8 mouse cellular contexts compared by ENCODE assay signal in genomic region chr4:59804754-59805153, GRCm38 (mm10). TPM values are rescaled to one million over a fixed set of nuclear protein-coding genes. Genes with fewer than 3 reads are reported as not detected.
DNase-seq lines count a peak whose midpoint lies in the region; ATAC-seq and TF ChIP-seq lines count a peak whose summit lies in the region.

No protein-coding gene starts in this region.

- H3K4me2 ChIP-seq in heart, embryonic 15.5 days = peak overlapping the region; percentile 94
- peak overlapping the region; percentile 76 for H3K4me2 ChIP-seq in hindbrain, embryonic 14.5 days (replicated peaks)
- H3K4me2 ChIP-seq in midbrain, embryonic 12.5 days (replicated peaks) = peak overlapping the region; percentile 97

- no peak for DNase-seq in heart, adult 9 months (ENCODE audit: low spot score in 2 of 2)
- DNase-seq in hindbrain, embryonic 14.5 days (ENCODE audit: low spot score) = no peak
- no peak for DNase-seq in cerebellum, postnatal 25 days
- DNase-seq in gastrocnemius, postnatal 25 days = no peak
- no peak for DNase-seq in adrenal gland, adult (ENCODE audit: inconsistent age in 2 of 2, low spot score in 1 of 2)

- no peaks in the 10 kb centered on the region for H3K27me3 ChIP-seq in heart, embryonic 15.5 days
- H3K27me3 ChIP-seq in hindbrain, embryonic 14.5 days (ENCODE audit: control insufficient read depth, insufficient read depth, low read length) = no peaks in the 10 kb centered on the region
- H3K27me3 ChIP-seq in midbrain, embryonic 12.5 days = peaks cover 3% of the 10 kb centered on the region; the same call in 1 of the 2 replicates

- H3K4me3 ChIP-seq in heart, embryonic 15.5 days = peak overlapping the region; percentile 95
- H3K4me3 ChIP-seq in bone marrow, adult 2 months (replicated peaks; ENCODE audit: control insufficient read depth, low read depth, low read length) = no peak overlapping the region
- H3K4me3 ChIP-seq in hindbrain, embryonic 14.5 days (replicated peaks; ENCODE audit: low read length) = peak overlapping the region; percentile 66
- H3K4me3 ChIP-seq in midbrain, embryonic 12.5 days = peak overlapping the region; percentile 96

- 67% methylated on average over 1 of the region's 1 CpGs for WGBS in heart, embryonic 15.5 days
- 42% methylated on average over 1 of the region's 1 CpGs for WGBS in bone marrow, adult 2 months
- 78% methylated on average over 1 of the region's 1 CpGs for WGBS in hindbrain, embryonic 14.5 days
- WGBS in midbrain, embryonic 12.5 days = 65% methylated on average over 1 of the region's 1 CpGs

- no peaks in the 10 kb centered on the region for H3K36me3 ChIP-seq in heart, embryonic 15.5 days
- H3K36me3 ChIP-seq in hindbrain, embryonic 14.5 days (replicated peaks; ENCODE audit: control insufficient read depth, insufficient read depth) = no peaks in the 10 kb centered on the region
- no peaks in the 10 kb centered on the region for H3K36me3 ChIP-seq in midbrain, embryonic 12.5 days

- TF ChIP-seq POLR2A in bone marrow, adult 2 months (IDR thresholded peaks at IDR 0.05; ENCODE audit: borderline replicate concordance, control insufficient read depth, low read depth, low read length) = no peak

- TF ChIP-seq CTCF in bone marrow, adult 2 months (IDR thresholded peaks at IDR 0.05; ENCODE audit: control insufficient read depth, insufficient read depth, low read length) = no peak

- peak overlapping the region; percentile 85 for H3K27ac ChIP-seq in heart, embryonic 15.5 days
- peak overlapping the region; percentile 85; the same call in 1 of the 2 replicates for H3K27ac ChIP-seq in bone marrow, adult 2 months (ENCODE audit: control insufficient read depth, insufficient read depth, low read depth, low read length, poor library complexity)
- H3K27ac ChIP-seq in hindbrain, embryonic 14.5 days = peak overlapping the region; percentile 71; the same call in 1 of the 2 replicates
- H3K27ac ChIP-seq in midbrain, embryonic 12.5 days (replicated peaks) = no peak overlapping the region

- peak overlapping the region; percentile 86 for H3K9ac ChIP-seq in heart, embryonic 15.5 days
- peak overlapping the region; percentile 75 for H3K9ac ChIP-seq in hindbrain, embryonic 14.5 days
- H3K9ac ChIP-seq in midbrain, embryonic 12.5 days (replicated peaks) = no peak overlapping the region

- no peak for ATAC-seq in heart, embryonic 15.5 days (replicated peaks; ENCODE audit: insufficient number of reproducible peaks, insufficient read depth, low FRiP score, low read depth)
- no peak for ATAC-seq in hindbrain, embryonic 14.5 days (ENCODE audit: low FRiP score)
- ATAC-seq in midbrain, embryonic 12.5 days (ENCODE audit: low FRiP score, low read depth) = no peak

- no peaks in the 10 kb centered on the region for H3K9me3 ChIP-seq in heart, embryonic 15.5 days (replicated peaks)
- H3K9me3 ChIP-seq in hindbrain, embryonic 14.5 days (ENCODE audit: control insufficient read depth, low read length) = no peaks in the 10 kb centered on the region
- H3K9me3 ChIP-seq in midbrain, embryonic 12.5 days = no peaks in the 10 kb centered on the region

- H3K4me1 ChIP-seq in heart, embryonic 15.5 days (replicated peaks) = peaks cover 21% of the 10 kb centered on the region
- peaks cover 3% of the 10 kb centered on the region for H3K4me1 ChIP-seq in bone marrow, adult 2 months (ENCODE audit: control insufficient read depth, insufficient read depth, low read length)
- H3K4me1 ChIP-seq in hindbrain, embryonic 14.5 days (replicated peaks; ENCODE audit: control insufficient read depth, insufficient read depth, low read length) = peaks cover 14% of the 10 kb centered on the region
- H3K4me1 ChIP-seq in midbrain, embryonic 12.5 days = 0 out of 2 replicates have a peak, but pooled peaks cover 7% of the 10 kb centered on the region

RNA-seq across cellular contexts. Expression of gene Snx30, which starts 0.9 kb away (rescaled TPM):
- 5.3 and 9.9 TPM in 2 replicates for polyA plus RNA-seq in heart, embryonic 15.5 days (2015; fragmentation: Nextera tagmentation; extraction: Ambion mirVana)
- 19.7 and 24.2 TPM in 2 replicates for polyA plus RNA-seq in bone marrow, adult 2 months (2011; ENCODE audit: insufficient read depth, insufficient read length, low replicate concordance, missing spikeins)
- polyA plus RNA-seq in hindbrain, embryonic 14.5 days (2014; fragmentation: Nextera tagmentation; extraction: Ambion mirVana) = 21.9 and 29.2 TPM in 2 replicates
- 14.5 and 18.4 TPM in 2 replicates for polyA plus RNA-seq in midbrain, embryonic 12.5 days (2016; fragmentation: Nextera tagmentation; extraction: Ambion mirVana)
- 1 to 10 TPM; 2.7 to 4.4 TPM for total RNA-seq in gastrocnemius, postnatal 25 days (2021)

RNA-seq across cellular contexts. Expression of gene Inip, which starts 3.4 kb away (rescaled TPM):
- 35.4 and 39.9 TPM in 2 replicates for polyA plus RNA-seq in heart, embryonic 15.5 days (2015; fragmentation: Nextera tagmentation; extraction: Ambion mirVana)
- polyA plus RNA-seq in bone marrow, adult 2 months (2011; ENCODE audit: insufficient read depth, insufficient read length, low replicate concordance, missing spikeins) = 10.7 and 27.6 TPM in 2 replicates
- 52.2 and 52.7 TPM in 2 replicates for polyA plus RNA-seq in hindbrain, embryonic 14.5 days (2014; fragmentation: Nextera tagmentation; extraction: Ambion mirVana)
- 94.5 and 101 TPM in 2 replicates for polyA plus RNA-seq in midbrain, embryonic 12.5 days (2016; fragmentation: Nextera tagmentation; extraction: Ambion mirVana)
- 1 to 10 TPM; 2.7 to 4.2 TPM for total RNA-seq in gastrocnemius, postnatal 25 days (2021)
